Mouse (Mus musculus) inflammation-experienced regulatory T-cells, adult 6 months (primary cell): ENCODE measurements around the gene Cish. TPM values are rescaled to one million over a fixed set of nuclear protein-coding genes. Genes with fewer than 3 reads are reported as not detected.
A peak's percentile ranks its signal among the peaks of the same experiment; 100 is the strongest.

ENCODE experiments used
- ATAC-seq: one replicate; pipeline ENCODE4 v1.8.0; 2017
- polyA plus RNA-seq, 3 experiments: library from polyadenylated mRNA; unstranded; fragments of 100-300 nt; shearing (Covaris generic); gene quantifications; one replicate each; pipeline ENCODE4 v1.2.1; 2017

The Cish gene
- polyA plus RNA-seq, 3 experiments from 2014 or later, result 85.4 to 124 (median 100) TPM

DNA sequence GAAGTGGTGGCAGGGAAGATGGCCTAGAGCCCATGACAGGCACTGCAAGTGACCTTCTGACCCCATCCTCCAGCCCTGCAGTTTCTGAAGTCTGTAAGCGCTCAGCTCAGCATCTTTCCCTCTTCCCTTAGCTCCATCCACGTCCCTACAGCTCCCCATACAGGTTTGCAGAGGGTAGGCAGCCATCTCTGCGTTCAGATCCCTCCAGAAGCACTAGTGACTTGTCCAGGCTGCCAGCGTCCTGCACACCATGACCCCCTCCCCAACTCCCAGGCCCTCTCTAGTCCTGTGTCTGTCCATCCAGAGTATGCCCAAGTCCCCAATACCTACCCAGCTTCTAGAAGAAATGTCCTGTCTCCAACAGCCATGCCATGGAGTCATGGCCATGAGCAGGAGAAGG, 17.7 kb upstream of the Cish start:
- no peak for ATAC-seq

DNA sequence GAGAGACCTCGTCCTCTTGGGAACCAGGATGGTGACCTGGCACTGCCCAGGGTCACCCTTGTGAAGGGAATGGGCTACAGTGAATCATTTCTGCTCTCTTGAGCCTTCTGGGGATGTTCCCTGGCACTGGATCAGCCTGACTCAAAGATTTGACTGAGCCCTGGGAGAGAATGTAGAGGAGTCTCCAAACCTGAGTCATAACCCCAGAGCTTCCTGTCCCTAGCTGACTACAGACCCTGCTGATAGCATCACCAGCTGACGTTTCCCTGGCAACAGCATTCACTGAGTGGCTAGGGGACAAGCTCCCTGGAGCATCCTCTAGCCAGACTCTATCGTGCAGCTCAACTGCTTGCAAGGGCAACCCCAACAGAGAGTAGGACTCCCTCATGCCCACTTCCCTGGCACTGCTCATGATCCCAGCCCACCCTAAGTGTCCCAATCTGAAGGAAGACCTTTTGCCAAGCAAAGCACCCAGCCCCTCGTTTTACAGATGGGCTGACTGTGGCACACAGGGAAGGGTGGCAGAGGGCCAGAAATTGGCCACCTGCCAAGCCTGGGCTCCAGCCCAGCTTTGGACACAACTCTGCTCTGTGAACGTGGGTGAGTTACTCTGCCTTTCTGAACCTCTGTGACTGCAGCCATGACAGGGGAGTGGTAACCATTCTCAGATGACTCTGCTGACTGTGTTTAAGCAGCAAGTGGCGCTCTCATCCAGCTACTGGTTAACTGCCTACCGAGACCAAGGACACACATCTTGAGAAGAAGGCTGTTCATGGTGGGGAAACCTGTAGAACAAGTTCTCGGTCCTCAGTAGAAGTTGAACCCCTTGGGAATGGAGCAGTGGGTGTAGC, 17.1 kb upstream of the Cish start:
- ATAC-seq, result peak; percentile 58

GRCm38 (mm10) chr9:107279378-107280321, 16.2 kb upstream of the Cish start:
- ATAC-seq, result peak; percentile 17

- peak; percentile 79 for ATAC-seq
These were observed 15.4 kb upstream of the Cish start for GRCm38 (mm10) chr9:107280322-107281027.

GRCm38 (mm10) chr9:107281241-107281987, 14.4 kb upstream of the Cish start:
- no peak for ATAC-seq

DNA sequence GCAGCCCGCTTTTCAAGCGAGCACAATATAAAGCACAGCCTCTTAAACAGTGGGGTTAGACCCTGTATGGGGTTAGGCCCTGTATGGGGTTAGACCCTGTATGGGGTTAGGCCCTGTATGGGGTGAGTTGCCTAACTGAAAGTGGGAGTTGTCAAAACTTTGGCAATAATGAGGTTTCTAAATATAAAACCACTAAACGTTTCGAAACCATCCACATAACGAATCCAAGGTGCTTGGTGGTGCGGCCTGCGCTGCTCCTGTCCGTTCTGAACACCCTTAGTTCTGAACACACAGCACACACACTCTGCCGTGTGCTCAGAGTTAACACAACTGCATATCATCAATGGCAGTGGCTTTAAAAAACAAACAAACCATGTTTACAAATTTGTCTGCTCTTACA, 12.9 kb upstream of the Cish start:
- ATAC-seq, result no peak

GRCm38 (mm10) chr9:107285009-107285408, 10.8 kb upstream of the Cish start:
- ATAC-seq, result no peak

- peak; percentile 12 for ATAC-seq
These were observed 8.5 kb upstream of the Cish start for GRCm38 (mm10) chr9:107287294-107287693.

- ATAC-seq, result no peak
These were observed 7.6 kb upstream of the Cish start for GRCm38 (mm10) chr9:107288105-107288650.

DNA sequence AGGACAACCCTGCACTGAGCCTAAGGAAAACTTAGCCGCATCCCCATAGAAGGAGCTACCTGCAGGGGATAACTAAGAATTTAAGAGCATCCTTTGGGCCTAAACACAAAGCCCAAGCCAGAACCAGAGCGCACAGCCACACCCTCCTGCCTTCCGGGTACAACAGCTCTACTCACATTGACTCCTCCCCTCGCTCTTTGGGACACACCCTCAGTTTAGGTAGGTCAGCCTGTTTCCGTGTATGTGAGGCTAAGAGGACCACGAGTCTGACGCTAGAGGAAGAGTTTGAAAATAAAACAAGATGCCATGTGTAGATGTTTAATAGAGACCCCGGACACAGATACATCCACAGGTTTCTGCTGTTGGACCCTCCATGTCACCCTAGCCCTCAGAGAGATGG, 7.1 kb upstream of the Cish start:
- peak; percentile 79 for ATAC-seq

GRCm38 (mm10) chr9:107289211-107290076, 6.4 kb upstream of the Cish start, which contains the start of gene Mapkapk3:
TSS of gene Mapkapk3 (minus strand) at chr9:107289877.
- ATAC-seq, result peak; percentile 74

- ATAC-seq, result no peak
These were observed 4.9 kb upstream of the Cish start for GRCm38 (mm10) chr9:107290897-107291296.

DNA sequence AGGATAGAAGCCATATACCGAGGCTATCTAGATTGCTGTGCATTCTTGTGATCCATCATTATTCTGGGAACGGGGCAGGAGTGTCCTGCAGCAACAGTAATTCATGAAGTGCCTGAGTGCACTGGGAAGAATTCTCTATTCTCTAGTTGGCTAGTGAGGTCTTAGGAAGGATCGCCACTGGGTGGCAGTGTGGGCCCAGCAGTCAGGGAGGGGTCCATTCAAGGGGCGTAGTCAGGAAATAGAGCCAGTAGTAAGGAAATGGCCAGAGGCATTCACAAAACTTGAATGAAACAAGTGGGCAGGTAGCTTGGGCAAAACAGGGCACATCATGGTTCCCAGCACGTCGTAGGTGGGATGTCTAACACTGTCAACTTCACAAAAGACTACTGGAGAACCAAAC, 1.6 kb upstream of the Cish start:
- ATAC-seq, result no peak

GRCm38 (mm10) chr9:107295616-107296015, 210 bp upstream of the Cish start:
- peak; percentile 56 for ATAC-seq

DNA sequence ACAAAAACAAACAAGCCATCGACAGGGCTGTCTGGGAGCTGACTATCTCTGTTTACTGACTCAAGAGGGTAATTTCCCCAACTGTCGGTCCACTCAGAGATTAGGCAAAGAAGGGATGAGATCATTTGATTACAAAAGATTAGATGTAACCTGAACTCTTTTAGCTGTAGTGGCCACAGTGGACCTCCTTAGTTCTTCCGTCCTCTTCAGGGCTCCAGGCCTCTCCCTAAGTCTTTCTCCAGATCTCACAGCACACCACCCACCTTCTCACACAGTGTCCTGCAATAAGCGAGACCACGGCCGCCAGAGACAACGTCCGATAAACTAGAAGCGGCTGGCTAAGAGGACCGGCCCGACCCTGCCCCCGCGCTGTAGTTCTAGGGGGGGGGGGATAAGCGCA, 215 bp downstream of the Cish start:
- ATAC-seq, result peak; percentile 42

DNA sequence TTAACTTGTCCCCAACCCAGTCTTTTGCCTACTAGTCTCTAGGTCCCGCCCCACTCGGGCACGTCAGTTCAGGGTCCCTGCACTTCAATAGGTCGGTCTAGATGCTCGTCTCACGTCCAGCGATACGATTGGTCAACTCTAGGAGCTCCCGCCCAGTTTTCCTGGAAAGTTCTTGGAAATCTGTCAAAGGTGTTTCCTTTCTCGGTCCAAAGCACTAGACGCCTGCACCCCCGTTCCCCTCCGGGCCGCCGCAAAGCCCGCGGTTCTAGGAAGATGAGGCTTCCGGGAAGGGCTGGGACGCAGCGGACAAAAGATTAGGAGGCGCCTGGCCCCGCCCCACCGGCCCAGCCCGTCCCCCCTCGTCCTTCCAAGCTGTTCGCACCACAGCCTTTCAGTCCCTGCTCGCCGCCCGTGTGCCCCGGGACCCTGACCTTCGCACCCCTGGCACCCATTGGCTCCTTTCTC, 707 bp downstream of the Cish start:
- ATAC-seq, result peak; percentile 65

GRCm38 (mm10) chr9:107297059-107297458, 1.2 kb downstream of the Cish start:
- ATAC-seq, result no peak

GRCm38 (mm10) chr9:107297658-107298057, 1.8 kb downstream of the Cish start:
- ATAC-seq, result no peak

DNA sequence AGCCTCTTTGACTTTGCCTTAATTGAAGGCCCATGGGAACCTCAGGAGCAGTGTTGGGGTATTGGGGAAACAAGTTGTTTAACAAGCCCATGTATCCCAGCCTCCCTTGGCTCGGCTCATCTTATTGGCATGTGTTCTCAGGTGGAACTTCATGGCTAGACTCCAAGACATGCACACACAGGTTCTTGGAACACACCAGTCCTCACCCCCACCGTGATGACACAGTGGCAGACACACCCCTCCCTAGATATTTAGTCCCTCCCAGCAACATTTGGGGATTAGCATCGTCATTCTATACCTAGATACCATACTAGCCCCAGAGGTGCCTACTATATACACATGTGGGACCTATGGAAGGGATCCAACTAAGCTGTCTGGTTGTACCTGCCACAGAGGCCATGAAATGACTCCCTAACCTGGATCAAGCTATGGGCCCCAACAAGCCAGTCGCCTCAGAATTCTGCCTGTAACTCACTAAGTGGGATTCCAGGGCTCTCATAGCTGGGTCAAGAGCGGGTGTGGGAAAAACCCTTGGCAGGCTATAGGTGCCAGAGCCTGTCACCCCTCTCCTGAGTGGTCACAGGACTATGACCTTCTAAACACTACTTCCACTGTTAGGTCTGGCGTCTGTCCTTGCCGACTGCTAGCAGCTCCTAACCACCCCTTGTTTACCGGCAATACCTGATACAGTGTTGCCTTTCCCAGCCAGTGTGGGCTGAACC, 2.4 kb downstream of the Cish start:
- peak; percentile 9 for ATAC-seq

GRCm38 (mm10) chr9:107298876-107299275, 3.0 kb downstream of the Cish start:
- ATAC-seq, result no peak
